Mouse (Mus musculus) thymus, postnatal 10 days (tissue): ENCODE measurements at regions not wholly inside any gene's neighbourhood (a gene's known extent, or its start where the extent isn't known, plus 50 kb on each side); places are given as distances from the start of the nearest gene placed in this dataset.
A peak's percentile ranks its signal among the peaks of the same experiment; 100 is the strongest.

ENCODE experiments used
- DNase-seq, 2 experiments: peaks; one replicate each; pipeline ENCODE4 v3.0.0; 2021; ENCODE audit warnings: low spot score in 2 of 2

DNA sequence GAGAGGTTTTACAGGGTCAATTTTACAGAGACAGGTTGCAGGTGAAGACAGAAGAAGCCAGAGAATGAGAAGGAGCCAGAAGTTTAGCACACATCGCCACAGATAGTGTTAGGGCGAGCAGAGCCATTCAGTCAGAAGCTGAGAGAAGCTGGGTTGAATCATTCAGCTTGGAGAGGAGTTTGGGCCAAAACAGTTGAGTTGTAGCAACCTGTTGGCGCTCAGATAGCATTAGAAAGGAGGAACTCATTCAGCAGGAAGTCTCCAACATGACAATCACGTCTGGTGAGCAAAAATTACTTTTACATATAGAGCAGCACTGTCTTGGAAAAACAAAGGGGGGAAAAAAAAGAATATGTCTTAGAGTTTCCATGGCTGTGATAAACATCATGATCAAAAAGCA is 53.2 kb downstream of the Fam43a start:
- no peak for DNase-seq

DNA sequence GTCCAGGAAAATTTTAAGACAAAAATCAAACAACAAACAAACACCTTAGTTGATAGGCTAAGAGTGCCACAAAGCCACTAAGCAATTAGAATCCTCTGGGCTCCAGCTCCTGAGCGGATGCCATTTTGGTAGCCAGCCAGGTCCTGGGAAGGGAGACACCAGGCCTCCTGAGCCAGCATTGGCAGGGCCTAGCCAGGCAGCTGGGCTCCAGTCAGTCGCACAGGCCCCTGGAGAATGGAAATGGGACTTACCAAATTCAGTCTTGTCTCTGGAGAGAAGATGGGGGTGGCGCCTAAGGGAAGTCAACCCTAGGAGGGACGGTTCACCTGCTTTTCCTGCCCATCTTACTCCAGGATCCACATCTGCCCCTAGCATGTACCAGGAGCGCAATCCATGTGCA is 54.3 kb downstream of the Fam43a start:
- DNase-seq = no peak

DNA sequence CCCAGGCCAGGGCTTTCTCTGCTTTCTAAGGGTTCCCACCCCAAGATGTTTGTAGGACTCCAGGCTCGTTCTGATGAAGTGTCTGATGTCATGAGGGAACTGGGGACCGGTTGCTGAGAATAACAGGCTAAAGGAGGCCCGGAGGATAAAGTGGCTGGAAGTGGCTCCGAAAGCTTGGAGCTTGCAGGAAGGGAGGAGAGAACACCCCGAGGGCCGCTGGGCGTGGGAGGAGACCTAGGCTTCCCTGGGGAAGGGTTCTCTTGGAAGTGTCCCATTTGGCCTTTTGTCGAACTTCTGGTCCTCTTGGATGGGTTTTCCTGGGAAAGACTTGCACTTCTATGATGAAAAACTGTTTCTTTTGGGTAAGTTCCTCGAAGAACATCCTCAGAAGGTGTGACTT is 54.7 kb downstream of the Fam43a start:
- DNase-seq = no peak

DNA sequence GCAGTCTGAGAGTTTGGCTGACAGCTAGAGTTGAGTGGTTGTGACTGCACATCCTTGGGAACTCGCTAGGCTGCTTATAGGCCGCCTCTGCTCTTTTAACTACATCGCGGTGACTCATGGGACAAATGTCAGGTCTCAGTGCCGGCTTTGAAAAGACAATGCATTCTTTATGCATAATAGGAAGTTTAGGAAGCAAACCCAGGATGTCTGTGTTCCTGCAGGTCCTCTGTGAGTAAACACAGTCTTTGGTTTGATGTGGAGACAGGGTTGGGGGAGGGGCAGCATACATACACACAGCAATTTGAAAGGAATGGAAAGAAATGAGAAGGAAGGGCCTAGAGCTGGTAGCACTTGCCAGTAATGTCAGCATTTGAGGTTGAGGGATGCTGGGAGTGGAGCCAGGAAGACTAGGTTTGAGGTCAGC is 56.3 kb downstream of the Fam43a start:
- no peak for DNase-seq

DNA sequence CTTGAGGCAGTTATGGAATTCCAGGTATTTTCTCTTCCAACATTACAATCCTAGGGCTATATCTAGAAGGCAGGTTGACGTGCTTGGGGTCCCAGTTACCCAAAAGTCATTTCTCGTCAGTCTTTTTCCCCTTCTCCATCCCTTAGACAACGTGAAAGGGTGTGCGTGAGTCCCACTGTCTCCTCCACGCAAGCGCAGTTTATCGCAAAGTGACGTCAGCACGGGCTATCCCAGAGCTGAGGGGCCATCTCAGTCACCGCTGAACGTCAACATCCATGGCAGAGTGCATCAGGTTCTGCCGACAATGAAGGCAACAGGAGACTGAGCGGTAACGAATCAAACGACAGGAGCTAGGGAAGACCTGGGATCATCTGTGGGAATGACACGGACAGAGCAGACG is 57.4 kb downstream of the Fam43a start:
- DNase-seq = no peak

DNA sequence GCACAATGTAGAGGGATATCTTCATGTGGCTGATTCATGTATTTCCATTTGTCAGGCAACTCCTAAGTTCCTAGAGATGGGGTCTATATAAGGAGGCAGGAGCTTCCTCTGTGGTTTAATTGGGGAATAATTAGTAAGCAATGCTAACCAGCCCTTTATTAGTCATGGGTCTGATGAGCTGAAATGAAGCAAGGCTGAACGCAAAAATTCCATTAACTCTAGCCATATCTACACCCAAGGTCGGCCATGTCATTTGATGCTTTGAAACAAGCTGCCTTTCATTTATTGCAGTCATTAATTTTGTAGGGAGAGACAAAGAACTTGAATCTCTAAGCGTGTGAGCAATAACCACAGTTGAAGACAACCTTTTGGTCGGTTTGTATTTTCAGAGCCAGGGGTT is 59.4 kb downstream of the Fam43a start:
- DNase-seq = no peak

DNA sequence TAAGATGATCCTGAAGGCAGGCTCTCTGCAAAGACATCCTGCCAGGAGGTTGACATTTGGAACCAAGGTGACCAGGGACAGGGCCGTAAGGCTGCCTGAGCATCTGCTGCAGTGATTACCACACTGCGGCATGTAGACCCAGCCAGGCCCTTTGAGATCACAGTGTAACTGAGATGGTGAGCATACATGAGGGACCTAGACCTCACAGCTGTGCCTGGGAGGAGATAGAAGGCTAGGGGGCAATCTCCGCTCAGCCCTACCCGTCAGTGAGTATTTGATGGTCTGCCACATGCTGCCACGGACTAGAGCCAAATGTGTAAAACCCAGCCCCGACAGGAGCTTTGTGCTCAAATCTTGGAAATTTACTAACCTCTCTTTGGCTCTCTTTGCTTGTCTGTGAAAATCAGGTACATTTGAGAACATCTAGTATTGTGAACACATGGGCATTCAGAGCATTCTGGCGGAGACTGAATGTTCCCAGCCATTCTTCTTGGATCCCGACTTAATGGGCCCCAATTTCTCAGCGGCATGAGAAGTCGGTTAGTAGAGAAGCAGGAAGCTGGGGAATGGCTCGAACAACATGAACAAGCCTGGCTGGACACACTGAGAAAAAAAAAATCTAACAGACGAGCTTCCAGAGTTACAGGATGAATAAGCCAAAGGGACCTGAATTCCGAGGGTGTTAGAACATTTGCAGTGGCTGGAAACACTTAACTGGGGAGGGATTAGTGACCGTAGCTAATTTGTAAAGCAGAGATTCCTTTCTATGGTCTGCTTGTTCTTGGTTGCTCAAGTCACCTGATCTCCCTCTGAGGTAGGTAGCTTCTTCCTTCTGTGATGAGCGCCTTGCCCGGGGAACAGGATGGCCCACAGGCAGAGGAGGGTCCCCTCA is 61.8 kb downstream of the Fam43a start:
- no peak for DNase-seq

DNA sequence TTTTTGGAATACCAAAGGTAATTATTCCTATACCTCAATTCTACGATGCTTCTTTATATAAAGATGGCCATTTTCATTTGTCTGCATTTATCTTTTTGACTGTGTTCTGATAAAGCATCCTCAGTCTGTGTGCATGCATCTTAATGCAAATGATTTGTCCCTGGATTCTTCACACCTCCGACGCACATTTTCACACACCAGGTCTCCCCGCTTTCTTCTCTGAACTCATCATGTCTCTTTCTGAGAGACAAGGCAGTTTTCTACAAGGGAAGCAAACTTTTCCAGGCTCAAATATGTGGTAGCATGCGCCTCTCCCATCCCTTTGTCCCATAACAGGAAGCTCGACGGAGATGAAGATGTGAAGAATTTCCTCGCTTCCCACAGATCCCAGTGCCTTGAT is 63.5 kb downstream of the Fam43a start:
- DNase-seq = no peak

DNA sequence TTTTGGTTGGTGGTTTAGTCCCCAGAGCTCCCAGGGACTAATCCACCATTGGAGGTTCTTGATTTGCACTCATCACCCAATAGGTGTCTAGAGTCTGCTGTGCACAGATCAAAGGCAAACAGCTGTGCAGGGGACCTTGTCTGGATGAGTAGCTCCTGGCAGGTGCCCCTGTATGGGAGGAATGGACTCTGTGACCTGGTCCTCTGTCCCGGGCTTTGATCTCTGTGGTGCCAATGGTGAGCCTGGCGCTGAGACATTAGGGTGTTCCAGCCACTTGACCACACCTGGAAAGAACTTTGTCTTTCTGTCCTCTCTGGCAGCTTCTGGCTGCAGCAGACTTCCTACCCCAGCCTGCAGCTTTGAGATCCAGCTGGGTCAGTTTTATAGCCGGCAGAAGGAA is 64.4 kb downstream of the Fam43a start:
- no peak for DNase-seq

DNA sequence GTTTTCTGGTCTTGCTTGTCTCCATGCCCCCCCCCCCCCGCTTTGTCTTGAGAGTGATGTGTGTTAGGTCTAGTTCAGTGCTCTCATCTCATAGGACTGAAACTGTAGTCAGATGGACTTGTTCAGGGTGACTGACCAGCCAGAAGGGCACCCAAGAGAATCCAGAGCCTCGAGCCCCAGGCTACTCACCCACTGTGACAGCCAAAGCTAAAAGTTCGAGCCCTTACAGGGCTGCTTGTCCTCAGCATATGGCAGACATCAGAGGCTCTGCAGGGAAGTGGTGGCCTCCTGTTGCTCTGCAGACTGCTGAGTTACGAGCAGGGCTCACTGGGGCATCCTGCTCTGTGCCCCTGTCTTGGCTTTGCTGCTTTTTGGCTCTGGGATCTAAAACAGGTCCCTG is 64.9 kb downstream of the Fam43a start:
- DNase-seq = no peak

DNA sequence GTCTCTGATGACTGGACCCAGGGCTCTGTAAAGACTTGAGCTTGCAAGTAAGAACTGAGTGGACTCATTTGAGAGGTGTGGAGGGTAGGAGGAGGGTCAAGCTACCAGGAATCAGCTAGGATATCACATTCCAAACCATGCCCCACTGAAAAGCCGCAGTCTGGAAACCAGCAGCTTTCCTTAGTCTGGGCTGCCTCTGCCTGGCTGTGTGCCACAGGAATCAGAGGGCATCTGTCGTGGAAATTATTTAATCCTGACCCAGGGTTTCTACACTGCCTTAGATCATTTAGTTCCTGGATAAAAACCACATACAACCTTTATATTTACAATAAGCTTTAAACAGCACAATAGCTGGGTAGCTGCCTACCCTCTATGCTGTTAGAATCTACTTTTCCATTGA is 66.4 kb downstream of the Fam43a start:
- DNase-seq = no peak

DNA sequence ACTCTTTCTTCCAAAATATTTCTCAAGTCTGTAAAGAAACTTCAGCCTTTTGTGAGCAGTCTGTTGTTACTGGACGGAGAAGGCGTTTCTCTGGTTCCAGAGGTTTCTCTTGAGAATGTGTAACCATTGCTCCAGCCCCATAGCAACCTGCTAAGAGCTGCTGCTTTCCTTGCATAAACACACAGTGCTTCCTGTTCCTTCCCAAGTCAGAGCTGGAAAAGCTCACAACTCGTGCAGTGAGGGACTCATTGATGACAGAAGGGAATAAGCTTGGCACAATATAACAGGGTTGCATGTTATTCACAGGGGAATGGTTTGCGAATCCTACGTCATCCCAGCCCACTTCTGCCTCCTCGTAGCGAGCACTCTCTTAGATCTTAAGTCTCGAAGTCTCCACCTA is 70.4 kb downstream of the Fam43a start:
- DNase-seq = no peak

DNA sequence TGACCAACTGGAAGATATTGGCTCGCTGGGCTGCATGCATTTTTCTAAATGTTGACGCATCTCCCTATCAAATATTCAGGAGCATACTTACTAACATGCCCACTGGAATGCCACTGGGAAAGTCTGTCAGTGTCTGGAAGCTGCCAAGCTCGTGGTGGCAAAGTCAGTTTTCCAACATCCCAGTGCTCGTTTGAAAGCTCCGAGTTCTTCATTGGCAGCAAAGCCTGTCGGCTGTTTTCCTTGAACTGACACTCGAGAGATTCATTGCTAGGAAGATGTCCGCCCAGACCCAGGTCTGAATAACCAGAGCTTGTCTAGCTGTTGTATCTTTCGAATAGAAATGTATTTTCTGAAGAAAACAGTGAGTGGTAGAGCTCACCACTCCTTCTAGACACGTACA is 72.1 kb downstream of the Fam43a start:
- DNase-seq = no peak

DNA sequence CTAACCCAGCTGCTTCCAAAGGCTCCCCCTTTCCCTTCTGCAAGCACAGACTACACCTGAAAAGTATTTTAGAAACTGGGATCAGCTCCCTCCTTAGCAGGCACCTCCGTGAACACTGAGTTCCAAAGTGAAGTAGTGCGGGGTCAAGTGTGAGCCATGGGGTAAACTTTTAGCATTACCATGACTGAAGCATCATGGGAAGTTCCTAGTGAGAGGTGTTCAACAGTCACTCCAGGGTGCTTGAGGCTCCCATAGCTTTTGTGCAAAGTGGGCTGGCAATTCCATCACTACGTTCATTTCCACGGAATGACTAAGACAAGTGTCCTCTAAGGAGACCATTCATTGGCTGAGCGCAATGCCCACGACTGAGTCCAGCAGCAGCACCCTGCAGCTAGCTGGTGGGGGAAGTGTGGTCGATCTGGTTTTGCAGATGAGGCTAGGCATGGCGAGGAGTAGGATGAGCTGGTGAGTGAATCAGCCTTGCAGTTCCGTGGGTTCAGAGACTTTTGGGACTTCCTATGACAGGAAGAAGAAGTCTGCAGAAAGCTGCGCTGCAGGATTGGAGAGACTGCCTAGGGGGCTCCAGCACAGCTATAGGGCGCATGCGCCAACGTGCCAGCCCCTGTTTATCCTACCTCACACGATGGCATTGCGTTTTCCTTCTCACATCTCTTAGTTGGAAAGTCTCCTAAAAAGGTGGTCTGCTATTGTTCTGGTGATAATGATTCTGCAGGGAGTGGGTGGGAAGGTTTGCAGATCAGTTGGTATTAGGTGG is 73.4 kb downstream of the Fam43a start:
- peak; percentile 58 for DNase-seq

DNA sequence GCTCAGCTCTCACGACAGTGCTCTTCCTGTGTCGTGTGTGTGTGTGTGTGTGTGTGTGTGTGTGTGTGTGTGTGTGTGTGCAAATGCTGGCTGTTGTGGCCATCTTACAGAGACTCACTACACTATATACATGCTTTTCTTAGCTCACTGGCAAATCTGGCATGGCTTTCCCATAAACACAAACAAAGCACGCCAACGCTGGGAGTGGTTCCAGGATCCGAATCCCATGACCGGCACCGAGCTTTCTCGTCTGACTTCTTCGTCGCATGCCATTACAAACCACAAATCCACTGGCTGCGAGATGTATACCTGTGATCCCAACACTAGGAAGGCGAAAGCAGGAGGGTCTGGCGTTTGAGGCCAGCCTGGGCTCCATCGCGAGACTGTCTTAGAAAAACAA is 74.1 kb downstream of the Fam43a start:
- no peak for DNase-seq

DNA sequence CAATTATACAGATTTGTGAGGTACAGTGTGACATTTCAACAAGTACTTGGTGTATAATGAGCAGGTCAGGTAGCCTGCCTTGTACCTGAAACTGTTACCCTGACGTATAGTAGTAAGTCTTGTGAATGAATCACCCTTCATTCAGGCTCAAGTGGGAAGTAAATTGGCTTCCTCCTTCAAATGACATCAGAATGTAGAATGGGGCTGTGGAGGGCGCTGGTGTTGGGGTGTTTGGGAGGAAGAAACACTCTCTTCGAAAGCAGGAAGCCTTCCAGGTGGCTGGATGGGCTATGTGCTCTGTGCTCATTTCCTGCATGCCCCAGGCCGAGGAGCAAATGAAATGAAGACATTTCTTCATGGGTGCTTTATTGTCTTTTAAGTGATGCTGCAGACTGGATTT is 76.3 kb downstream of the Fam43a start:
- DNase-seq = peak; percentile 16 to 28

DNA sequence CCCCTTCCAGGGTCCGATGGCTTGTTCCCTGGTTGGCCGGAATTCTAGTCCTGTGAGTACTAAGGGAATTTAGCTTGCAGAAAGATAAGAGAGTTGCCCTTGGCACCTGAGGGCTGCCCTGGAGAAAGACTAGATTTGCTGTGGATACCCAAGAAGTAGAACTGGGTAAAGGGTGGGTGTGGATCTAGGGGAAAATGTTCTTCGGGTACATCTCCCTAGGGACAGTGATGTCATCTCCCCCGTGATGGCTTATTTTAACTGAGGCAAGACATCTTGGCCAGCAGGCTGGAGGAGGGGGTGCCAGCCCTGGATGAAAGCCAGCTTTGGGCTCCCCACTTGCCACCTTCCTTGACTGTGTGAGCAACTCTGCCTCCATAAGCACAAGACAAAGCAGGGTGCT is 77.5 kb downstream of the Fam43a start:
- DNase-seq = no peak

DNA sequence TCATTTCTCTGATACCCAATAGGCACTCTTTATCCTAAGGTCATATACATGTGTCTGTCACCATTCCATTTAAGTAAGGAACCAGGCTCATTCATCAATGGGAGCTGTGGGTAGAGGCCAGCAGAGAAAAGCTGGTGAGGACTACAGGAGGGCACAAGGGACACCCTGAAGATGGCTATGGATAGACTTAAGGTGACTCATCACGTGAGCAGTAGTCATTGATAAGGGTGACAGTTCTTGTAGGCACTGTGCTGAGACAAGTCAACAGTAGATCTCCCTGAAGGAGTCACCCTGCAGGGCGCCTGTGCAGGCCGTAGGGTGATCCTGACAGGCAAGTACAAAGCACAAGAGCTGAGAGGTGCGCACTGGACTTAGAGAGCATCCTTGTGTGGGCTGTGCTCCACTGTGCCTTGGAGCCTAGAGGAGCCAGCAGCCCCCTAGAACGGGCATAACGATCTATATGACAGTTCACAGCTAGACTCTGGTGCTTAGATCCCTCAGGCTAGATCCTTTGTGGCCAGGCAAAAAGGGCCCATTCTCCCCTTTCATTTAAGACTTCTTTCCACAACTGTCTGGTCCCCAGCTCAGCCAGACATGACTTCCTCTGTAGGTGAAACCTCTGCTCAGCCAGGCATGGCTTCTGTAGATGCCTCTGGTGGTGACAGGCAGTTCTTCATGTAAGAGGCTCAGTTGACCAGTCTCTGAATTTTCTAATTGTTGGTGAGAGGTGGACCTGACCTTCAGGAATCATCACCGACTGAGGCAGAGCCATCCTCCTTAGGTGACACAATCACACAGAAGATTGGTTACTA is 78.6 kb downstream of the Fam43a start:
- no peak for DNase-seq

DNA sequence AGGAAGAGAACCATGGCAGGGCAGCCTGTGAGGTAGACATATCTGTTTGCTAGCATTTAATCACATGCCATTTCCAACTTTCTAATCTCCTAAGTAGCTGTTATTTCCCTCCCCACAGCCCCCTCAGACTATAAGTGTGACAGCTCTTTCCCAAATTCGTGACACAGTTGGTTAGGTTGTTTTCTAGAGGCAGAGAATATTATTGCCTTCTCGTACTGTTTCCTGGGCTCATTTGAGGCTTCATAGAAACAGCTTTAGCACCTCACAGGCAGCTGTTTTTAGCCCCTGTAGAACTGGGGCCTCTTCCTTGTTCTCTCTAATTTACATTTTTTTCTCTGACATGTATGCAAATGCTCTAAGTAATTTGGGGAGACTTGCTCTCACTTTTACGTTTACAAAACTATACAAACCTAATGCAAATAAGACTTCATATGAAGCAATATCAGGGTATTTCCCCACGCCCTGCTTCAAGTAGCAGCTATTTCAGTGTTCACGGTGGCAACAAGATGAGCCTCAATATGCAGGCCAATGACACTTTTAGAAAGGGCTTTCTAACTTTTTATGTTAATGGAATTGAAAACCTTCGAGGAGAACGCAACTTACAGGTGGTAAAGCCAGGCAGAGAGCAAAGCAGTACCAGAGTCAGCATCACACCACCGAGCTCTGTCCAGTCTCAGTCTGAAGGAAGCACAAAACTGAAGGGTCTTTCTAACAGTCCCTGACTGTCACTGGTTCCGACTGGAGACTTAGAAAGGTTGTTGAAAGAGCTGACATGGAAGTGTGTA is 79.4 kb downstream of the Fam43a start:
- DNase-seq = no peak

DNA sequence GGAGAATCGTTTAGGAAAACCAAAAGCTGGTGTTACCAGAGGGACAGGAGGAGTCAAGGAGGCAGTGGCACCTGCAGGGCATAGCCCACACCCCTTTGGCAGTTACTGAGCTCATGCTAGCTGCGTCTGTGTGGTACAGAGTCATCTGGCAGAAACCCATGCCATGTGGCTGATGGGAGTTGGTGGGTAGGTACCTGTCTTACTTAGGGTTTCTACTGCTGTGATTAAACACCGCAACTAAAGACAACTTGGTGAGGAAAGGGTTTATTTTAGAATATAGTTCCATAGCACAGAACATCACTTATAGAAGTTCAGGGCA is 79.9 kb downstream of the Fam43a start:
- no peak for DNase-seq

DNA sequence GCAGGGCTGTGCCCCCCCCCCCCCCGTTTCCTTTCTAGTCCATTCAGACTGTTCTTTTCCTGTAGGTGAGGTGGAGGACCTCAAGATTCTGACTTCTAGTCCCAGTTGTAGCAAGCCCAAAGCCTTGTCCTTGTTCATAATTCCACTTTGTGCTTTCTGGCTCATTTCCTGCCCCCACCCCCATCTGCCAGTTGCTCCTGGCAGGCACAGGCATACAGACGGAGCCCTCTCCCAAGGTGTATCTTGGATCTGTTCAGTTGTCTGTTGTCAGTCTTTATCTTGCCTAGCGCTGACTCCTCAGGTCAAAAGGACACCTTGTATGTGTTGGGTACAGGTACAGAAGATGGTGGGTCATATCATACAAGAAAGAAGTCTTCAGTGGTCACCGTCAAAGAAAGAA is 81.9 kb downstream of the Fam43a start:
- DNase-seq = no peak

DNA sequence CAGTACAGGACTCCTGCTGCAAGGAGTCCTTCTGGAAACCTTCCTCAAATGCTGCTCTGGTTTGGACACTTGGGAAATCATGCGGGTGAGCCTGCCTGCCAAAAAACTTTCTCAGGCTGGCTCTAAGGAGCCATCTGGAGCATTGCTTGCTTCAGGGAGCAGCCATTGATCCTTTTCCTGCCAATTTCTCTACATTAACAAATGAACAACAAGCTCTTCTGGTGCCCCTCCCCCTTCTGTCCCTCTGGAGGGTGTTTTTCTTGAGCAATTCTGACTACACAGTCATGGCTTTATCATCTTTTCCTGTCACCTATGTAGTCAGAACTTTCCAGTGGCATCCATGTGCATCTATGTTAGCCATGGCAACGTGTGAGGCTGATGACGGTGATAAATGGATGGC is 84.5 kb downstream of the Fam43a start:
- DNase-seq = no peak
